Mouse (Mus musculus): ENCODE results near the gene Gm45717.
"Not testable (repeated sequence)": the region's sequence is repeated elsewhere in the genome, so short reads cannot be mapped to it uniquely, and the experiment has no call there.

Gm45717 gene

DNA sequence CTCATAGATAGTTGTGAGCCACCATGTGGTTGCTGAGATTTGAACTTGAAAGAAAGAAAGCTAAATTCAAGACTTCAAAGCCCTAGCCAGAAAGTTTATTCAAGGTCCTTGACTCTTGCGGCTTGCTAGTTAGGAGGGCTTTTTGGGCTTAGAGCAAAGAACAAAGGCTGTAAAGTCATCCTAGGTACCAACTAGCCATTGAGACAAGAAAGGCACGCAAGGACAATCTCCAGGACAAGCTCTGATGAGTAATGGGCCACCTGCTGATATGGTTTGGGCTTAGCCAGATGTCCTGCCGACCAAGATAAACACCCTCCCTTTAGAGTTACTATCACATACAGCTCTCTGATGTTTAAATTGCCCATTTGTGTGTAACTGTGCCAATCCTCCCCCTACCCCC is 13.0 kb upstream of the Gm45717 start:
- not testable (repeated sequence) for DNase-seq (ENCODE audit: low read depth in 2 of 2, low spot score in 2 of 2)

DNA sequence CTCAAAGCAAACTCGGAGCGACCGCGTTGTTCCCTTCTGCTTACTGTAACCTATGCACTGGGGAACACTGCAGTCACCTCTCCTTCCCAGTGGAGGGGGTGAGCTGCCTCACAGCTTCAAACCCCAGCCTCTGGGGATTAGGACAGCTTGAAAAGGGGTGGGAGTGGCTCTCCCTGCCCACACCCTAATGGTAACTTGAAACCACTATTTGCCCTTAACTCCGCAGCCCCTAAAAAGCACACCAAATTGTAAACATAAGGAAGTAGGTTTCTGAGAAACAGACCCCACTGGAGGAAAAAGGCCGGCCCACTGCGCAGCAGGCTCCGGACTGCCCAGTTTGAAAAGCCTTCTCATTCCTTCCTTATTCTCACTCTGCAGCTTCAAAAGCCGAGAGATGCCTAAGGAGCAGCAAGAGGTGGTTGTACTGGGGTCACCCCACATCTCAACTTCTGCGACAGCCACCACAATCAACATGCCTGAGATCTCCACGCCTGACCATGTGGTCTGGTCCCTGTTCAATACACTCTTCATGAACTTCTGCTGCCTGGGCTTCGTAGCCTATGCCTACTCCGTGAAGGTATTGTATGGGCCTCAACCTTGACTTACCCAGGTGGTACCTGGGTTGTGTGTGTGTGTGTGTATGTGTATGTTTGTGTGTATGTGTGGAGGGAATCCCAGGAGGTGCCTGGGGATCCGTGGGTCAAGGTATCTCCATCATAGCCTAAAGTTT is 12.3 kb upstream of the Gm45717 start:
- DNase-seq (ENCODE audit: low read depth in 2 of 2, low spot score in 2 of 2): no peak

DNA sequence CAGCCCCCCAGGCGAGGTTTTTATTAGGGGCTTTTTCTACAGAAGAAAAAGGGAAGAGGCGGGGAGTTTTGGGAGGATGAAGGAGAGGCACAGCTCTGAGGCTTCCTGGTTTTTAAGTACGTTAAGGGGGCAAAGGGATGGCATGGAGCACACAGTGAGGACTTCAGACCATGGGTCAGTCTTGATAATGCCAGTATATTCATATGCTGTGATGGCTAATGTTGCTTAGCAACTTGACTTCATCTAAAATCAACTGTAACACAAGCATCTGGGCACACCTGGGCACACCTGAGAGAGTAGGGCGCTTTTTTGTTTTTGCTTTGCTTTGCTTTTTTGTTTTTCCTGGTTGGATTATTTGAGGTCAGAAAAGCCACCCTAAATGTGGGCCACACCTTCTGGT is 11.2 kb upstream of the Gm45717 start, which contains the start of gene Ifitm1:
Gene Ifitm1 (plus strand): TSS at position 301 of the 400 bp plus-strand sequence.
- DNase-seq (ENCODE audit: low read depth in 2 of 2, low spot score in 2 of 2): no peak

DNA sequence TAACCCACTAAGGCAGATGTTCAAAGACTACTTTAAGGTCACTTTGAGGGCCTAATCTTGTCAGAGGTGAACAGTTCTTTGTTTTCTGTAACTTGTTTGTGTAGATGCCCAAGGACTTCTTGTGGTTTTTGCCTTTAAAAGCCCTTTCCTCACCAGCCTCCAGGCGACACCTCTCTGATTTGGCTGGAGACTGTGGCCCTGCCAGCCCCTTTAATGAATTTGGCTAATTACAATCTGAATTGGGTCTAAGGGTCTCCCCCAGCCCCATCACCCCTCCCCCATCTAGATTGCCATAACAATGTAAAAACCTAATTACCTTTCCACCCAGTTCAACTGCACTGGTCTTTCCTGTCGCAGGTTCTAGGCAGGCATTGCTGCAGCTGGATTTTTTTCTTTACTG is 7.0 kb upstream of the Gm45717 start:
- DNase-seq (ENCODE audit: low read depth in 2 of 2, low spot score in 2 of 2): no peak

DNA sequence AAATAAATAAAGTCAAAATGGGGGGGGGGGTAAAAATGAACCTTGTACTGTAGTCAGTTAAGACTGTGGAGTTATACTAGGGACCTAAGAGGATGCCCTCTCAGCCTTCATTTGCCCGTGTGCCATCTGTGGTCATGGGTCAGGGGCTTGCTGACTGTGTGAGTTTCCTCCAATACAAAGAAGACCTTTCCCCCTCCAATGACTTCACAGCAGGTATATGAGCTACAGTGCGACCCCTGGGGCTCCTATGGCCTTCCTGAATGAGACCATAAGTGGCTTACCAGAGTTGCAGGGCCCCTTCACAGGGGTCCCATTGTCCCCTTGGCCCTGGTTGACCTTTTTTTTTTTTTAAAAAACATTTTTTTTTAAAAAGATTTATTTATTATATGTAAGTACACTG is 5.7 kb upstream of the Gm45717 start:
- no peak for DNase-seq (ENCODE audit: low read depth in 2 of 2, low spot score in 2 of 2)

DNA sequence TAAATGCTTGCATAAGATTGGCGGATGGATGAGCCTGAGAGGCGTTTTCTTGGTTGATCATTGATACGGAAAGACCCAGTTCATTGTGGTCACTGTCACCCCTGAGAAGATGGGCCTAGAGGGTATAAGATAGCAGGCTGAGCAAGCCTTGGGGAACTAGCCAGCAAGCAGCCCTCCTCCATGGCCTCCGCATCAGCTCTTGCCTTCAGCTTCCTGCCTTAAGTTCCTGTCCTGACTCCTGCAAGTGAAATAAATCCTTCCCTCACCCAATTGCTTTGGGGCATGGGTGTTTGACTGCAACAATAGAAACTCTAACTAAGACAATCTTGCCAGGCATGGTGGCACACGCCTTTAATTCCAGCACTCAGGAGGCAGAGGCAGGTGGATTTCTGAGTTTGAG is 4.3 kb upstream of the Gm45717 start:
- no peak for DNase-seq (ENCODE audit: low read depth in 2 of 2, low spot score in 2 of 2)

DNA sequence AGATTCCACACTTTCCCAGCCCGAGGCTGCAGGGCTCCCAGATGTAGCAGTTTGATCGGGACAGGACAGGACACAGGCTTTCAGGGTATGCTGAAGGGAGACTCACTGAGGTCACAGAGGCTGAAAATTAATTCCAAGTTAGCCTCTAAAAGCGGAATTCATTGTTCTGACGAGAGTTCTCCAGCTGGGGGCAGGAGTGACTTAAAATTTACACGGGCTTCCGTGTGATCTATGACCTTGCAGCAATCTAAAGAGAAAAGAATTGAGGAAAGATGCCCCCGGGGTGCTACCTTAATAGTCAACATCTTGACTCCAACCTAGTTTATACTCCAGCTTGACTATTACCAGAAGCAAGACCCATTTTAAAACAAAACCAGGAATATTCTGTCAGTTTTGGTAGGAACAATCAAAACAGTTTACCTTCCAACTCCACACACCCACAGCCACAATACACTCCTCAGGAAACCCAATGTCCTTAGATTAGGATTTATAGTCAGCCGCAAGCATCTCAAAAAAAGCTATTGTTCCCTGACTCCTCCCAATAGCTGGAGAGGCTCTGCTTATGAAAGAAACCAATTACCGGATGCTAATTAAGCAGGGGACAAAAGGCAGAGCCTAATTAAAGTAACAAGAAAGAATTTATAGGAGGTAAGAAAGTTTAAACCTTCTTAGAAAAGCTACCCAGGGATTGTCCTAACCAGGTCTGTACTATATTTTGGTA is 3.6 kb upstream of the Gm45717 start:
- DNase-seq (ENCODE audit: low read depth in 2 of 2, low spot score in 2 of 2): peak in 1 of 2 experiments; percentile 18

DNA sequence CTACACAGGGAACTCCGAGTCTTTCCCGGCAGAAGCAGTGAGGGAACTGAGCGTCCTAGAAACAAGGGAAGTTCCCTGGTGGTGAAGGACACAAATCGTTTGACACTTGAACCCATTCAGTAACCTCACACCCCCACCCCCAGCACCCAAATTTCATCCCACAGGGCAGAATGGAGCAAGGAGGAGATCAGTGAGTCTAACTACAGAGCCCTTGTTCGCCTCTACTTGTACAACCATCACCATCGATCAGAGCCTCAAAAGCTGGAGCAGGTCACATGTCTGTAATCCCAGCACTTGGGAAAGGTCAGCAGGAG is 776 bp upstream of the Gm45717 start:
- DNase-seq (ENCODE audit: low read depth in 2 of 2, low spot score in 2 of 2): no peak

DNA sequence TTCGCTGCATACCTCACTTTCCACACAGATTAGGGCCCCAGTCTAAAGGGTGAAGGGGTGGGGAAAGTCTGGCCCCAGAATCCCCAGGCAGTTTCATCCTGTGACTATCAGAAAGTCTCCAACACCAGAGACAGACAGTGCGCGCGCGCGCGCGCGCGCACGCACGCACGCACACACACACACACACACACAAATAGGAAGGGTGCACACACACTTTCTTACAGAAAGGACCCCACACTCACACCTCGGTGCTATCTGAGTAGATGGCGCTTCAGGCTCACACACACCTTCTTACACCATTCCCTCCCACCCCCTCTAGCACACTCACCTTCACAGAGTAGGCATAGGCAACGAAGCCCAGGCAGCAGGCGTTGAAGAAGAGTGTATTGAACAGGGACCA is 395 bp downstream of the Gm45717 start:
- DNase-seq (ENCODE audit: low read depth in 2 of 2, low spot score in 2 of 2): no peak

DNA sequence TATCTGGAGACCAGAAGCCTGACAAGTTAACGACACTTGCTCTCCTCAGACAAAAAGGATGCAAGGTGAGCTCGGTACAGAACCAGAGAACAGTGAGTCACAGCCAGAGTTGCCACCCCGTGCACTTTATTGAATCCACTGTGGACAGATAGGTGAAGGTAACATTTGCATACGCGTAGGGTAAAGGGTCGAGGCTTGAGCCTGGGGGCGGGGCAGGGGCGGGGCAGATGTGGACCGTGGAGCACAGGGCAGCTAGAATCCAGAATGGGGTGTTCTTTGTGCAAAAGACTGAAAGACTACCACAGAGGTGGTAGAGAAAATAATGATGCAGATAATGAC is 1.0 kb downstream of the Gm45717 start:
- no peak for DNase-seq (ENCODE audit: low read depth in 2 of 2, low spot score in 2 of 2)

DNA sequence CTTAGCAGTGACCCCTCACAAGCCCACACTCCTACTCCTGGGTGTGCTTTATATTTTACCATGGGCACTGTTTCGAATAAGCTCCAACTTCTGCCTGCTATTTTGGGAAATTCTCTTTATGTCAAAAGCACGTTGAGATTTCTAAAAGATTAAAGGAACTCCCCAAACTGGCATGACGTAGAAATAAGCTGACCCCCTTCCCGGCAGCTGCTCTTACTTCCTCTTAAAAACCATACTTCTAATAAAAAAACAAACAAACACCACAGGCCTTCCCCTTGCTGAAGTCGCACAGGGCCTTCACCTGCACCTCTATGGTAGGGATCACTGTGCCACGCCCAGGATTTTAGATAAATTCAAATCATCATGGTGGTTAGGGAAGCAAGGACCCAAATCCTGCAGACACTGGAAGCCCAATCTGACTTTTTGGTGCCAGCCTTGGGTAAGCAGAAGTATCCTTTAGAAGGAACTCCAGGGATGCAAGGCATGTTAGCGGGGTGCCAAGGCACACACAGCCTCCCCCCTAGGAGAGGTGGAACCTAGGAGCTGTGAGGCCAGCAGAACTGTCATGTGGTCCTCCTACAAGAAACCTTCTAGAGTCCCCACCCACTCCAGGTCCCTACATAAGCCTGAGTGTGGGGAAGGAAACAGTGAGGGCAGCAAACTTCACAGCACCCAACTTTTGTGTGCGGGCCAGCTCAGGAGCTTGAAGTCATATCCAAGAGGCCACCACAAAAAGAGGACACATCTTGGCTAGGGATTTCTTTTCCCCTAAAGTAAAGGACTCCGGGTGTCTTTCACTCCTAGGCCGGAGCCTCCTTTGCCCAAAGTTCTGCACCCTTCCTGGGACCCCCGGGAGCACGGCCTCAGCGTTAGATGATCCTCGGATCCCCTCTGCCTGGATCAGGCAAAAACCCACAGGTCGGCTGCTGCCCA is 1.7 kb downstream of the Gm45717 start:
- DNase-seq (ENCODE audit: low read depth in 2 of 2, low spot score in 2 of 2): no peak

DNA sequence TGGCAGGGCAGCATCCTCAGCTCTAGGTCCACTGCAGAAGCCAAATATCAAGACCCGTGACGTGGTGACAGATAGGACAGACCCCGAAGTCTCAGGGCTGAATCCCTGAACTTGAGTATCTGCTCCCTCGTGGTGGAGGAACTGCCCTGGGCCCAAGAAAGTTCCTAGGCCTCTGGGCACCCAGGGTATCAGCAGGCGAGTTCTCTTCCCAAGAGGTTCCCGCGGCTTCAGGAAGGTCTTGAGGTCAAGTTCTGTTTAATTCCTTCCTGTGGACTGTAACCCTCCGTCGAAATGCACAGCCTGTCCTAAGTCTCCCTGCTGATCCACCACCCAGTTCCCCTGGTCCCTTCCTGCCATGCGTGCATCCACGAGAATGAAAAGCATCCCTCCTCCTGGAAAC is 2.6 kb downstream of the Gm45717 start:
- no peak for DNase-seq (ENCODE audit: low read depth in 2 of 2, low spot score in 2 of 2)

DNA sequence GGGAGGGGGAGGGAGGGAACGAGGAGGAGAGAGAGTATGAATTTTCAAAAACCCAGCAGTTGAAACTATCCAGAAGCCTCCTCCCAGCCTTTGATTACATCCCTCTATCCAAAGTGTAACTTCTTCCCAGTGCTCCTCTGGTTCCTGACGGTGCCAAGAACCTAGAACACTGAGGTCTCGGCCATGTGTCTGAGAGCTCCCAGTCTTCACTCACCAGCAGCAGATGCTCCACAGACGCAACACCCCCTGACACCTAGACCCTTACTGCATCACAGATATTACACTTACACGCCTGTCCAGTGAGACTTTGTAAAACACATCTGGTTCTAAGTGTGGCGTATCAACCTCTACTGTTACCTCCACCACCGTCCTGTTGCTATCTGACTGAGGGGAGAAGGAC is 3.3 kb downstream of the Gm45717 start:
- DNase-seq (ENCODE audit: low read depth in 2 of 2, low spot score in 2 of 2): no peak

DNA sequence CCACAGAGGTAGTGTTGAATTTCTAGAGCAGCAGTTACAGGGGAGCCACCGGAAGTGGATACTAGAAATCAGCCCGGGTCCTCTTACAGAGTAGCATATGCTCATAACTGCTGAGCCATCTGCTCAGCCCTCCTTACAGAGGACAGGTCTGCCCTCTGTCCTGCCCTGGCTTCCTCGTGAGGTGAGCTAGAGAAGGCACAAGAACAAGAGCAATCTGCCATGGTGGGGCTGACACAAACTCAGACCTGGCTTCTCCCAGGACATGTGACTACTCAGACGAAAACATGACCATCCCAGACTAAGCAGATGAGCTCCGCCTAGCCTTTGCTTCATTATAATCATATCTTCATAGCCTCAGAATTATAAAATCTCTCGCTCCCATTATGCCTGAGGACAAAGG is 4.0 kb downstream of the Gm45717 start:
- DNase-seq (ENCODE audit: low read depth in 2 of 2, low spot score in 2 of 2): no peak

DNA sequence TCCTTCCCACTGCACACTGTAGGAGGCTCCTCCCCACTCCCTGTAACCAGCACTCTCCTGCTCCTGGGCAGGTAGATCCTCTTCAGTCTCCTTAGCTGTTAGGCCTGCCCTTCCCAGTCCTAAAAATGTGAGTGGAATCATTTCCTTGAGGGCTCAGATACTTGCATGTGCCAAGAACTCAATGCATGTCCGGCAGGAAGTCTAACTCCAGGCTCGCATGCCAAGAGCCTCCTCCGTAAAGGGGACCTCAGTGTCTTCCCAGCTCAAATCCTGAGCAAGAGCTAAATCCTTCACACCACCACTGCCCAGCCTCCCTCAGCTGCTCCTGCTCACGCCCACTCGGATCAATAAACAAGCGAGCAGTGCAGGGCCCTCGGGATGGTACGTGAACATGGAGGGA is 4.7 kb downstream of the Gm45717 start:
- DNase-seq (ENCODE audit: low read depth in 2 of 2, low spot score in 2 of 2): no peak

DNA sequence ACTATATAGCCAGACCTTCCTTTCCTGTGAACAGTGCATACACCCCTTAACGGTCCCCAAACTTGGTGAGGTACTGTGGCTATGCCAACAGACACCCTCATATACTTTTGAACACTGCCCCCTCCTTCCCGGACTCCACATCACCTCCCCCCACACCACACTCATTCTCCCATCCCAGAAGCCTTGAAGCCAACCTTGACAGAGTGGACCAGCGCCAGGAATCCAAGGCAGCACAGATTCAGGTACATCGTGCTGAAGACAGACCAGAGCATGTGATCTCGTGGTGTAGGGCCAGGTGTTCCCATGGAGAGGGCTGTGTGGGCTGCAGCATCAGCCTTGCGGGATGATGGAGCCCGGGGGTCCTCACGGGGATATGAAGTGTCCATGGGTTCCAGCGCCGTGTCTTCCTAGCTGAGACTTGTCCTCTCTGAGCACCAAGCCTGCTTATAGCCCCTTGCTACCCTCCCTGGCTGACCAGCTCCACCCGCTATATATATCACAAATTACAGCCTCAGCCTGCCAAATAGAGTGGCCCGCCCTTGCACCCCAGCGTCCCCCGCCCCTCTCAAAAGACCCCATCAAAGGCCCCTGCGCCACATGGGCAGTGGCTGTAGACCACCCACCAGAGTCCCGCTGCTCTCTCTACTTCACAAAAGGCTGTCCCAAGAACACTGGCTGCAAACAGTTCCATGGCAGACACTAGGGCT is 5.8 kb downstream of the Gm45717 start, which contains the start of gene Ifitm5:
Gene Ifitm5 (minus strand): TSS at position 468 of the 707 bp plus-strand sequence.
- DNase-seq (ENCODE audit: low read depth in 2 of 2, low spot score in 2 of 2): no peak

DNA sequence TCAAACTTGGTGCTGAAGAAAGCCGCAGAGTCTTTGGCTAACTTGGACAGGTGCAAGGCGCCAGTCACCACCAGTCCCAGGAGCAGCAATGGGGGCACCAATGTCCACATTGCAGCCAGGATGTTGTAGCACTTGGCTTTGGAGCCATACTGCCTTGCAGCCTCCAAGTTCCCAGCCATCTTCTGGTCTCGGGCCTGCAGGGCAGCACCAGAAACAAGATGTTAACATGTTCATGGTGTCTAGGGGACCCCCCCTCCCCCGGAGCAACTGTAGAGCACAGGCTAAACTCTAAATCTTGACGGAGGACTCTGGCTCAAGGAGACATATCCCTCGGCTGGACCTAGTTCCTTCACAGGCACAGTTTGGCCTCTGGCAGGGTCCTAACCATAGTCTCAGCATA is 6.5 kb downstream of the Gm45717 start:
- no peak for DNase-seq (ENCODE audit: low read depth in 2 of 2, low spot score in 2 of 2)

DNA sequence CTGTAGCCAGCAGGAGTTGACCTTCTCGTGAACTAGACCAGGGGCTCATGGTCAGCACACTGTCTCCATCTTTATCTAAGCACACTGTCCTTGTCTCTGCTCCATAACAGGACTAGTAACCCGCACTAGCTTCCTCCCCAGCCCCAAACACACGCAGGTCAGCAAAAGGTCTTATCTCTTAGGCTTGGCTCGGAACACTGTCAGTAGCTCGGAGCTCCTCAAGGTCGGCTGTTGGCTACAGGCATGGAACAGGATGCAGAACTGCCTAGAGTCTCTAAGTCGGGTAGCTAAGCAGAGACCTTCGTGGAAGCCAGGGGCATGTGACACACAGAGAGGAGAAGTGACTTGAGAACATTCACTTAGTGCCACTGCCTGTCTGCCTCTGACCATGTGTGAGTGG is 7.6 kb downstream of the Gm45717 start:
- DNase-seq (ENCODE audit: low read depth in 2 of 2, low spot score in 2 of 2): no peak

DNA sequence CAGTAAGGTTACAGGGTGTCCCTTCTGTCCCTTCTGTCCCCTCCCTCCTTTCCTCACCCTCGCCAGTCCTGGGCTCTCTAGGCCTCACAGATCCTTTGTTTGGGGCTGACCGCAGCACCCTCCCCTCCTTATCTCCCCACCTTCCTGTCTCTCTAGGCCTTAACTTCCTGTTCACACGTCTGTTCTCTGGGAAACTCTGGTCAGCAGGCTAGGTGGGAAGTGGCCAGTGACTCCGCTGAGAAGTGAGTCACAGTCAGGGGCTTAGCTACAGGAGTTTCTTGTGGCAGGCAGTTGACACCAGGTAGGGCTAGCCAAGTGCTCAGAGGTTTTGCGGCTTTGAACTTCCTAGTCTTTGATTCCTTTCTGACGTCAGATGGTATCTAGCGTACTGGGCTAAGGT is 8.8 kb downstream of the Gm45717 start:
- DNase-seq (ENCODE audit: low read depth in 2 of 2, low spot score in 2 of 2): peak; percentile 34 to 40

DNA sequence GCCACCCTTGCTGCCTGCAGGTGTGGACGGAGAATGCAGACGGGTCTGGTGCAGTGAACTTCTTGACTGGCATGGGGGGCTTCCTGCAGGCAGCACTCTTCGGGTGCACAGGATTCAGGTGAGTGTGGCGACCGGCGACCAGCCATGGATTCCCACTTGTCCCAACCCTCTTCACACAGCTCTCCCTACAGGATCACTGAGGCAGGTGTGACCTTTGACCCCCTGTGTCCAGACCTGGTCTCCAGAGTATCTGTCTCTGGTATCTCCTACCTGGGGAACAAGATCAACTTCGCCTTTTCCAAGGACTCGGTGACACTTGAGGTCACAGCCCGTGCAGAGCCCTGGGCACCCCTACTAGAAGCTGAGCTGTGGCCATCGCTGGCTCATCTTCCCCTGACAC is 9.4 kb downstream of the Gm45717 start:
- no peak for DNase-seq (ENCODE audit: low read depth in 2 of 2, low spot score in 2 of 2)

DNA sequence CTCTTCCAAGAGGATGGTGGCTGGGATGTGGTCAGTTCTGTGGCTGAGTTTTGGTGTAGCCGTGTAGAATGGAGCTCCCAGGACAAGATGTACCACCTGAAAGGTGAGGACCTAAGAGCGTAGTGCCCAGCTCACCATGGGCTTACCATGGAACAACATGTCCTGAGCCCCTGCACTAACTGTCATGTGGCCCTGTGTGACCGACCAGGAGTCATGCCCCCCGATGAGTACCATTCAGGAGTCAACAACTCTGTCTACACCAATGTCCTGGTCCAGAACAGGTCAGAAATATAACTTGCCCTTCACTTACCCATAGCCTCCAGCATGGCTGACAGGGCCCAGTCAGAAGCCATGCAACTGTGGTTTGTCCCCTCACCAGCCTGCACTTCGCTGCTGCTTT is 10.5 kb downstream of the Gm45717 start:
- no peak for DNase-seq (ENCODE audit: low read depth in 2 of 2, low spot score in 2 of 2)
